Mouse (Mus musculus): ENCODE data around the gene Tmem204. TPM values are rescaled to one million over a fixed set of nuclear protein-coding genes. Genes with fewer than 3 reads are reported as not detected.

Gene Tmem204
- polyA plus RNA-seq, 1 experiment from 2014 or later = 9.4 TPM

- H3K27ac ChIP-seq (ENCODE audit: low read depth) = peak overlapping the region; percentile 29; the same call in 1 of the 2 replicates
Observed at GRCm38 (mm10) chr17:25111739-25112422, 28.5 kb upstream of the Tmem204 start.

GRCm38 (mm10) chr17:25111220-25111619 is 27.8 kb upstream of the Tmem204 start:
- DNase-seq (no peak), ATAC-seq (no peak)
- Histone ChIP-seq H3K4me2 (ENCODE audit: low read depth, low read length) (no peak overlapping the region), H3K4me1 (ENCODE audit: insufficient read depth) (peaks cover 13% of the 10 kb centered on the region), H3K4me3 (ENCODE audit: low read depth, low read length) (no peak overlapping the region), H3K9me3 (ENCODE audit: low read length) (no peaks in the 10 kb centered on the region), H3K27ac (ENCODE audit: low read depth) (no peak overlapping the region), H3K9ac (replicated peaks) (no peak overlapping the region), H3K27me3 (ENCODE audit: insufficient read depth, low read length) (no peaks in the 10 kb centered on the region), H3K36me3 (replicated peaks; ENCODE audit: insufficient read depth, low read length) (peaks cover 15% of the 10 kb centered on the region; the same call in 1 of the 2 replicates)
- 83% methylated on average over 5 of the region's 5 CpGs for WGBS (ENCODE audit: insufficient replicate concordance)
- TF ChIP-seq EP300 (IDR thresholded peaks at IDR 0.05; ENCODE audit: low read depth) (no peak), CTCF (IDR thresholded peaks at IDR 0.05; ENCODE audit: low read depth) (no peak)

More at GRCm38 (mm10) chr17:25111739-25112422, 28.5 kb upstream of the Tmem204 start:
- ATAC-seq = no peak
- DNase-seq = no peak
- no peak for TF ChIP-seq CTCF (IDR thresholded peaks at IDR 0.05; ENCODE audit: low read depth)
- no peak for TF ChIP-seq EP300 (IDR thresholded peaks at IDR 0.05; ENCODE audit: low read depth)
- H3K9ac ChIP-seq (replicated peaks) = no peak overlapping the region
- no peaks in the 10 kb centered on the region for H3K27me3 ChIP-seq (ENCODE audit: insufficient read depth, low read length)
- H3K4me2 ChIP-seq (ENCODE audit: low read depth, low read length) = no peak overlapping the region
- 78% methylated on average over 8 of the region's 8 CpGs for WGBS (ENCODE audit: insufficient replicate concordance)
- H3K4me3 ChIP-seq (ENCODE audit: low read depth, low read length) = no peak overlapping the region
- H3K4me1 ChIP-seq (ENCODE audit: insufficient read depth) = peaks cover 15% of the 10 kb centered on the region
- H3K9me3 ChIP-seq (ENCODE audit: low read length) = no peaks in the 10 kb centered on the region
- peaks cover 12% of the 10 kb centered on the region; the same call in 1 of the 2 replicates for H3K36me3 ChIP-seq (replicated peaks; ENCODE audit: insufficient read depth, low read length)

GRCm38 (mm10) chr17:25110590-25110989 is 27.2 kb upstream of the Tmem204 start:
- Histone ChIP-seq H3K27ac (ENCODE audit: low read depth) (no peak overlapping the region), H3K36me3 (replicated peaks; ENCODE audit: insufficient read depth, low read length) (peaks cover 17% of the 10 kb centered on the region; the same call in 1 of the 2 replicates), H3K9me3 (ENCODE audit: low read length) (no peaks in the 10 kb centered on the region), H3K4me2 (ENCODE audit: low read depth, low read length) (no peak overlapping the region), H3K4me3 (ENCODE audit: low read depth, low read length) (no peak overlapping the region), H3K27me3 (ENCODE audit: insufficient read depth, low read length) (no peaks in the 10 kb centered on the region), H3K4me1 (ENCODE audit: insufficient read depth) (peaks cover 10% of the 10 kb centered on the region), H3K9ac (replicated peaks) (no peak overlapping the region)
- no peak for TF ChIP-seq CTCF (IDR thresholded peaks at IDR 0.05; ENCODE audit: low read depth)
- TF ChIP-seq EP300 (IDR thresholded peaks at IDR 0.05; ENCODE audit: low read depth) = no peak
- ATAC-seq = no peak
- WGBS (ENCODE audit: insufficient replicate concordance) = 96% methylated on average over 5 of the region's 6 CpGs
- no peak for DNase-seq

DNA sequence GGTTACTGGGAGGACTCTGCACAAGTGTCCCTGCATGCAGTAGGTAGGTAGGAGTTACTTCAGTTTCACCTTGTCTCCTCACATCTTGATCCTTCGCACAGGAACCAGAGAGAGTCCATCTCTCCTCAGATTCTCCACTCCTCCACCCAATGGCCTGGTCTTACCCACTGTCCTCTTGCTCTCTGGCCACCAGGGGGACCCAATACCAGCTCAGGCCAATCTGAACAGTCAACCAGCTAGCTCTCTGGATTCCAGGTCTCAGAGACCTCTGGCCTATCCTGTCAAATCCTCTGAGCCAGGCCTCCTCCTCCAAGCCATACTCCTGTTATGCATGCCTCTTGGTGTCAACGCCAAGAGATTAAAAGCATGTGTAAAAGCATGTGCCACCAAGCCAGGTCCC is 26.2 kb upstream of the Tmem204 start:
- ATAC-seq (peak; percentile 59), DNase-seq (peak; percentile 63)
- Histone ChIP-seq H3K4me2 (ENCODE audit: low read depth, low read length) (no peak overlapping the region), H3K36me3 (replicated peaks; ENCODE audit: insufficient read depth, low read length) (peaks cover 23% of the 10 kb centered on the region), H3K9me3 (ENCODE audit: low read length) (no peaks in the 10 kb centered on the region), H3K9ac (replicated peaks) (no peak overlapping the region), H3K4me3 (ENCODE audit: low read depth, low read length) (no peak overlapping the region), H3K27me3 (ENCODE audit: insufficient read depth, low read length) (no peaks in the 10 kb centered on the region), H3K4me1 (ENCODE audit: insufficient read depth) (peaks cover under 1% of the 10 kb centered on the region), H3K27ac (ENCODE audit: low read depth) (no peak overlapping the region)
- WGBS (ENCODE audit: insufficient replicate concordance) = 68% methylated on average over 2 of the region's 2 CpGs
- TF ChIP-seq CTCF (IDR thresholded peaks at IDR 0.05; ENCODE audit: low read depth) (peak; percentile 81), EP300 (IDR thresholded peaks at IDR 0.05; ENCODE audit: low read depth) (no peak)

- H3K36me3 ChIP-seq (replicated peaks; ENCODE audit: insufficient read depth, low read length) = peaks cover 23% of the 10 kb centered on the region
- ATAC-seq = no peak
- WGBS (ENCODE audit: insufficient replicate concordance) = 89% methylated on average over 8 of the region's 16 CpGs
Observed at GRCm38 (mm10) chr17:25107786-25108185, 24.4 kb upstream of the Tmem204 start.

DNA sequence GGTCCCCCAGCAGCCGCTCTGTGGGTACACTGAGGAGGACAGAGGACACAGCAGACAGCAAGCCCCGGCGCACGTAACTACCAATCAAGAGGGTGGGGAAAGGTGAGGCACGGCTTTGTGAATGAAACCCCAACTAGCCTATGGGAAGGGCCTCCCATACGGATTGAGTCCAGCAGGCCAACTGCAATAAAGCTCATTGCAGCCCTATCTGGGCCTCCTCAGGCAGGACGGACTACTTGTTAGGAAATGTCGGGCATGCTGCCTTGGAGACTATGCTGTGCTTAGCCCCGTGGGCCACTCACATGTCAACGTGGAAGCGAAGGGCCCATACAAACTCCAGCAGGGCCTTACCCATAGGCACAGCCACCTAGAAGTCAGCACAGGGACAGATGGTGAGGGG is 17.9 kb upstream of the Tmem204 start:
- H3K36me3 ChIP-seq (replicated peaks; ENCODE audit: insufficient read depth, low read length) = peaks cover 52% of the 10 kb centered on the region
- no peak overlapping the region for H3K27ac ChIP-seq (ENCODE audit: low read depth)
- no peak for DNase-seq
- H3K4me3 ChIP-seq (ENCODE audit: low read depth, low read length) = no peak overlapping the region
- H3K4me1 ChIP-seq (ENCODE audit: insufficient read depth) = no peaks in the 10 kb centered on the region
- no peak overlapping the region for H3K4me2 ChIP-seq (ENCODE audit: low read depth, low read length)
- WGBS (ENCODE audit: insufficient replicate concordance) = 92% methylated on average over 11 of the region's 11 CpGs
- ATAC-seq = no peak
- H3K9me3 ChIP-seq (ENCODE audit: low read length) = no peaks in the 10 kb centered on the region
- H3K27me3 ChIP-seq (ENCODE audit: insufficient read depth, low read length) = no peaks in the 10 kb centered on the region
- TF ChIP-seq CTCF (IDR thresholded peaks at IDR 0.05; ENCODE audit: low read depth) (no peak), EP300 (IDR thresholded peaks at IDR 0.05; ENCODE audit: low read depth) (no peak)
- H3K9ac ChIP-seq (replicated peaks) = no peak overlapping the region

More at GRCm38 (mm10) chr17:25107786-25108185, 24.4 kb upstream of the Tmem204 start:
- H3K9me3 ChIP-seq (ENCODE audit: low read length) = no peaks in the 10 kb centered on the region
- H3K4me2 ChIP-seq (ENCODE audit: low read depth, low read length) = no peak overlapping the region
- H3K9ac ChIP-seq (replicated peaks) = no peak overlapping the region
- DNase-seq = no peak
- no peak overlapping the region for H3K4me3 ChIP-seq (ENCODE audit: low read depth, low read length)
- no peaks in the 10 kb centered on the region for H3K27me3 ChIP-seq (ENCODE audit: insufficient read depth, low read length)
- TF ChIP-seq CTCF (IDR thresholded peaks at IDR 0.05; ENCODE audit: low read depth) (no peak), EP300 (IDR thresholded peaks at IDR 0.05; ENCODE audit: low read depth) (no peak)
- H3K4me1 ChIP-seq (ENCODE audit: insufficient read depth) = no peaks in the 10 kb centered on the region
- no peak overlapping the region for H3K27ac ChIP-seq (ENCODE audit: low read depth)

Data from liver, postnatal 0 days (tissue).